Mouse (Mus musculus): Measurements from ENCODE around the gene Atxn2l.
"Not testable (repeated sequence)": the region's sequence is repeated elsewhere in the genome, so short reads cannot be mapped to it uniquely, and the experiment has no call there.

Atxn2l gene

GRCm38 (mm10) chr7:126487617-126488385 lies 15.4 kb downstream of the Atxn2l start:
- DNase-seq = not testable (repeated sequence)

- peak; percentile 96 for DNase-seq
These were observed 16.2 kb downstream of the Atxn2l start, which contains the start of gene Tufm for GRCm38 (mm10) chr7:126487052-126487483. Gene Tufm (plus strand): TSS chr7:126487361.

GRCm38 (mm10) chr7:126482392-126482871 lies 20.8 kb downstream of the Atxn2l start:
- peak; percentile 77 for DNase-seq

GRCm38 (mm10) chr7:126481699-126482098 lies 21.5 kb downstream of the Atxn2l start:
- no peak for DNase-seq

GRCm38 (mm10) chr7:126474993-126475581 lies 28.1 kb downstream of the Atxn2l start, which contains the start of gene Sh2b1:
Gene Sh2b1 (minus strand): TSS chr7:126475424.
- peak; percentile 88 for DNase-seq

- DNase-seq = peak; percentile 49
These were observed 28.7 kb downstream of the Atxn2l start for GRCm38 (mm10) chr7:126474486-126474955.

- DNase-seq = no peak
These were observed 29.7 kb downstream of the Atxn2l start for GRCm38 (mm10) chr7:126473470-126474086.

- no peak for DNase-seq
These were observed 30.5 kb downstream of the Atxn2l start for GRCm38 (mm10) chr7:126472713-126473112.

GRCm38 (mm10) chr7:126472306-126472705 lies 30.9 kb downstream of the Atxn2l start:
- DNase-seq = no peak

- DNase-seq = no peak
These were observed 31.4 kb downstream of the Atxn2l start for GRCm38 (mm10) chr7:126471853-126472252.

- no peak for DNase-seq
These were observed 31.9 kb downstream of the Atxn2l start for GRCm38 (mm10) chr7:126471361-126471760.

GRCm38 (mm10) chr7:126470077-126470476 lies 33.2 kb downstream of the Atxn2l start:
- no peak for DNase-seq

GRCm38 (mm10) chr7:126467834-126468627 lies 35.2 kb downstream of the Atxn2l start:
- DNase-seq = no peak

- no peak for DNase-seq
These were observed 36.0 kb downstream of the Atxn2l start for GRCm38 (mm10) chr7:126467271-126467670.

GRCm38 (mm10) chr7:126466707-126467106 lies 36.5 kb downstream of the Atxn2l start:
- no peak for DNase-seq

- DNase-seq = no peak
These were observed 37.1 kb downstream of the Atxn2l start for GRCm38 (mm10) chr7:126466116-126466515.

GRCm38 (mm10) chr7:126465246-126466030 lies 37.8 kb downstream of the Atxn2l start:
- no peak for DNase-seq

- no peak for DNase-seq
These were observed 38.4 kb downstream of the Atxn2l start for GRCm38 (mm10) chr7:126464836-126465235.

- DNase-seq = no peak
These were observed 39.1 kb downstream of the Atxn2l start for GRCm38 (mm10) chr7:126464121-126464520.

GRCm38 (mm10) chr7:126463547-126463946 lies 39.7 kb downstream of the Atxn2l start:
- DNase-seq = no peak

- no peak for DNase-seq
These were observed 40.2 kb downstream of the Atxn2l start, which contains the start of gene Atp2a1 for GRCm38 (mm10) chr7:126463004-126463403. Gene Atp2a1 (minus strand): TSS chr7:126463108.

- no peak for DNase-seq
These were observed 41.6 kb downstream of the Atxn2l start for GRCm38 (mm10) chr7:126461626-126462025.
